Mouse (Mus musculus) MEL (cell line): ENCODE data around the gene Atp13a4. TPM values are rescaled to one million over a fixed set of nuclear protein-coding genes. Genes with fewer than 3 reads are reported as not detected.

ENCODE experiments used
- DNase-seq: peaks from one replicate; pipeline ENCODE4 v3.0.0; 2011; ENCODE audit warnings: low read depth, low spot score
- H3K27ac ChIP-seq: 2 replicates; pipeline ENCODE4 v1.5.1; 2012; ENCODE audit warnings: low read depth, mild to moderate bottlenecking, control low read depth, low read length, moderate library complexity; ENCODE audit not compliant: control insufficient read depth
- H3K27me3 ChIP-seq, 2 experiments: fragments of 150-350 bp in 1 of 2; sonication (generic) in 1 of 2; 2 replicates each; pipeline ENCODE4 v1.6.1; 2012; ENCODE audit warnings: low read length in 2 of 2, mild to moderate bottlenecking in 2 of 2, improper control_type of control experiment in 1 of 2, moderate library complexity in 1 of 2; ENCODE audit not compliant: insufficient read depth in 2 of 2, control insufficient read depth in 1 of 2
- H3K36me3 ChIP-seq, 2 experiments: 2 replicates each; pipeline ENCODE4 v1.6.1; 2012 to 2014; ENCODE audit warnings: low read length in 2 of 2, improper control_type of control experiment in 1 of 2, inconsistent platforms in 1 of 2, mild to moderate bottlenecking in 1 of 2; ENCODE audit not compliant: insufficient read depth in 2 of 2, control insufficient read depth in 1 of 2
- H3K4me1 ChIP-seq, 2 experiments: fragments of 150-350 bp in 1 of 2; sonication (generic) in 1 of 2; 2 replicates each; pipeline ENCODE4 v1.6.1; 2012; ENCODE audit warnings: low read length in 2 of 2, improper control_type of control experiment in 1 of 2, mild to moderate bottlenecking in 1 of 2; ENCODE audit not compliant: insufficient read depth in 2 of 2, control insufficient read depth in 1 of 2
- H3K4me3 ChIP-seq, 2 experiments: fragments of 150-350 bp in 1 of 2; sonication (generic) in 1 of 2; 2 replicates each; pipeline ENCODE4 v1.5.1; 2012; ENCODE audit warnings: low read depth in 2 of 2, low read length in 2 of 2, mild to moderate bottlenecking in 2 of 2, moderate library complexity in 2 of 2, control low read depth in 1 of 2, improper control_type of control experiment in 1 of 2; ENCODE audit not compliant: control insufficient read depth in 1 of 2, insufficient read depth in 1 of 2
- H3K79me2 ChIP-seq: 2 replicates; pipeline ENCODE4 v1.6.1; 2012; ENCODE audit warnings: mild to moderate bottlenecking, low read length, moderate library complexity; ENCODE audit not compliant: control insufficient read depth, poor library complexity, insufficient read depth
- H3K9ac ChIP-seq: 2 replicates; pipeline ENCODE4 v1.6.1; 2012; ENCODE audit warnings: low read depth, mild to moderate bottlenecking, control low read depth, low read length, moderate library complexity; ENCODE audit not compliant: control insufficient read depth, poor library complexity, severe bottlenecking
- H3K9me3 ChIP-seq: fragments of 150-350 bp; sonication (generic); replicated peaks from 2 replicates; pipeline ENCODE4 v1.6.1; 2012; ENCODE audit warnings: mild to moderate bottlenecking, low read length, improper control_type of control experiment, moderate library complexity; ENCODE audit not compliant: insufficient read depth
- BHLHE40 ChIP-seq: IDR thresholded peaks from 2 replicates; pipeline ENCODE4 v1.6.1; 2012; ENCODE audit warnings: low read depth, mild to moderate bottlenecking, inconsistent platforms, low read length, improper control_type of control experiment, borderline replicate concordance
- CHD2 ChIP-seq: IDR thresholded peaks from 2 replicates; pipeline ENCODE4 v1.6.1; 2011; ENCODE audit warnings: low read length, improper control_type of control experiment
- CTCF ChIP-seq, 3 experiments: IDR thresholded peaks in 2 of 3; conservative IDR thresholded peaks in 1 of 3; 2 replicates each; pipeline ENCODE4 v1.5.1; 2011 to 2012; ENCODE audit warnings: low read length in 3 of 3, low read depth in 2 of 3, mild to moderate bottlenecking in 2 of 3, improper control_type of control experiment in 1 of 3, inconsistent platforms in 1 of 3, mixed read lengths in 1 of 3, moderate library complexity in 1 of 3; ENCODE audit not compliant: control insufficient read depth in 1 of 3, insufficient read depth in 1 of 3, poor library complexity in 1 of 3, severe bottlenecking in 1 of 3
- E2F4 ChIP-seq: IDR thresholded peaks from 2 replicates; pipeline ENCODE4 v1.6.1; 2011; ENCODE audit warnings: low read depth, low read length, improper control_type of control experiment, borderline replicate concordance
- ELF1 ChIP-seq: IDR thresholded peaks from 2 replicates; pipeline ENCODE4 v1.6.1; 2014; ENCODE audit warnings: low read depth, mild to moderate bottlenecking, inconsistent platforms, low read length, improper control_type of control experiment, moderate library complexity
- ETS1 ChIP-seq: IDR thresholded peaks from 2 replicates; pipeline ENCODE4 v1.6.1; 2012; ENCODE audit warnings: low read depth, mild to moderate bottlenecking, inconsistent platforms, low read length, improper control_type of control experiment, moderate library complexity
- JUND ChIP-seq: IDR thresholded peaks from 2 replicates; pipeline ENCODE4 v1.6.1; 2011; ENCODE audit warnings: low read depth, mild to moderate bottlenecking, improper control_type of control experiment, low read length
- MAX ChIP-seq: IDR thresholded peaks from 2 replicates; pipeline ENCODE4 v1.6.1; 2011; ENCODE audit warnings: low read length, improper control_type of control experiment
- MAZ ChIP-seq: IDR thresholded peaks from 2 replicates; pipeline ENCODE4 v1.6.1; 2012; ENCODE audit warnings: low read depth, mild to moderate bottlenecking, inconsistent platforms, low read length, improper control_type of control experiment
- MEF2A ChIP-seq: IDR thresholded peaks from 2 replicates; pipeline ENCODE4 v1.6.1; 2014; ENCODE audit warnings: low read depth, mild to moderate bottlenecking, inconsistent platforms, low read length, improper control_type of control experiment; ENCODE audit not compliant: poor library complexity, insufficient replicate concordance, severe bottlenecking; ENCODE audit errors: extremely low read depth
- MXI1 ChIP-seq: IDR thresholded peaks from 2 replicates; pipeline ENCODE4 v1.6.1; 2011; ENCODE audit warnings: mild to moderate bottlenecking, low read depth, low read length, improper control_type of control experiment
- MYB ChIP-seq: IDR thresholded peaks from 2 replicates; pipeline ENCODE4 v1.6.1; 2011; ENCODE audit warnings: mild to moderate bottlenecking, low read depth, low read length, improper control_type of control experiment
- NELFE ChIP-seq: IDR thresholded peaks from 2 replicates; pipeline ENCODE4 v1.6.1; 2011; ENCODE audit warnings: low read depth, low read length, improper control_type of control experiment
- NRF1 ChIP-seq: IDR thresholded peaks from 2 replicates; pipeline ENCODE4 v1.6.1; 2014; ENCODE audit warnings: low read depth, mild to moderate bottlenecking, inconsistent platforms, low read length, improper control_type of control experiment, moderate library complexity; ENCODE audit not compliant: poor library complexity, insufficient read depth, severe bottlenecking
- RAD21 ChIP-seq: IDR thresholded peaks from 2 replicates; pipeline ENCODE4 v1.6.1; 2011; ENCODE audit warnings: mild to moderate bottlenecking, low read depth, low read length, improper control_type of control experiment
- RCOR1 ChIP-seq: IDR thresholded peaks from 2 replicates; pipeline ENCODE4 v1.6.1; 2012; ENCODE audit warnings: low read depth, mild to moderate bottlenecking, inconsistent platforms, low read length, improper control_type of control experiment
- SMC3 ChIP-seq: IDR thresholded peaks from 2 replicates; pipeline ENCODE4 v1.6.1; 2011; ENCODE audit warnings: low read depth, low read length, improper control_type of control experiment
- TAL1 ChIP-seq: IDR thresholded peaks from 2 replicates; pipeline ENCODE4 v1.6.1; 2012; ENCODE audit warnings: mild to moderate bottlenecking, inconsistent platforms, low read length, moderate library complexity, mixed read lengths
- TBP ChIP-seq: IDR thresholded peaks from 2 replicates; pipeline ENCODE4 v1.8.0; 2011; ENCODE audit warnings: low read depth, low read length, improper control_type of control experiment
- TCF12 ChIP-seq: IDR thresholded peaks from 2 replicates; pipeline ENCODE4 v1.6.1; 2014; ENCODE audit warnings: low read depth, mild to moderate bottlenecking, inconsistent platforms, low read length, improper control_type of control experiment, moderate library complexity
- ZKSCAN1 ChIP-seq: IDR thresholded peaks from 2 replicates; pipeline ENCODE4 v1.6.1; 2012; ENCODE audit warnings: low read depth, mild to moderate bottlenecking, inconsistent platforms, low read length, improper control_type of control experiment, moderate library complexity
- ZMIZ1 ChIP-seq: IDR thresholded peaks from 2 replicates; pipeline ENCODE4 v1.6.1; 2012; ENCODE audit warnings: low read depth, mild to moderate bottlenecking, inconsistent platforms, low read length, improper control_type of control experiment, moderate library complexity
- polyA plus RNA-seq, 2 experiments: library from polyadenylated mRNA; stranded (reverse) in 1 of 2; unstranded in 1 of 2; fragments of >175 nt in 1 of 2; fragments of >200 nt in 1 of 2; gene quantifications; 2 replicates each; pipeline versions ENCODE4 v1.2.1 to v1.2.4; 2012; ENCODE audit warnings: low replicate concordance in 2 of 2, low read depth in 1 of 2; ENCODE audit not compliant: insufficient read length in 2 of 2, insufficient read depth in 1 of 2, missing spikeins in 1 of 2
- total RNA-seq: library from RNA; depleted of rRNA; stranded (reverse); fragments of 300-350 nt; gene quantifications from 2 replicates; pipeline ENCODE4 v1.2.3, GENCODE M21; 2012

Atp13a4 gene
- total and polyA plus RNA-seq, 3 experiments = not detected

DNA sequence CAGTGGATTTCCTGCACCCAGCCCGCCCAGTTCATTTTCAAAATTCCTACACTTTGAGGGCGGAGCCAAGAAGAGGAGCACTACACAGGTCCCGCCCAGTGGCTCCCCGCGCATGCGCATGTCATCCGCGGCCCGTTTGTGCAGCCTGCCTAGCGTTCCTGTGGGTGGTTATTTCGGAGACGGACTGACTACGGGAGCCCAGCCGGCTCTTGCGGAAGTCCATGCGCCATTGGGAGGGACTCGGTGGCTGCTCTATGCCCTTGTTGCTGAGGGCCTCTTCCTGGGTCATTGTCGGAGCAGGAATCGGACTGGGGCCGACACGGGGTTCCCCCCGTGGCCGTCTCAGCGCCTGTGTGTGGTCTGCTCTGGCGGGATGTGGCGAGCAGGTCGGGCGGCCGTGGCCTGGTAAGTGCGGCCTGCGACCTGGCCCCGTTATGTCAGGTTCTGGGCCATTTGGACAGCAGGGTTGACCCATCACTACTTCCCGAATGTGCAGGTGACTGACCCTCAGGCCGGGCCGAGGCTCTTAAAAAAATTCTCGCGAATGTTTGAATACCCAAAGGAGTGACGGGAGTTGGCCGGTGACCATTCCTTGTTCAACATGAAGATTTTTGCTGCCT, 34.6 kb upstream of the Atp13a4 start, which contains the start of gene Opa1 (continued):
- TF ChIP-seq MEF2A (no peak), MAX (peak; percentile 39), BHLHE40 (no peak), SMC3 (no peak), RAD21 (no peak), ELF1 (peak; percentile 97), RCOR1 (no peak), E2F4 (no peak), ETS1 (peak; percentile 44; the same call in 1 of the 2 replicates), MAZ (peak; percentile 74), TBP (peak; percentile 71), MYB (no peak), TCF12 (peak; percentile 70)

DNA sequence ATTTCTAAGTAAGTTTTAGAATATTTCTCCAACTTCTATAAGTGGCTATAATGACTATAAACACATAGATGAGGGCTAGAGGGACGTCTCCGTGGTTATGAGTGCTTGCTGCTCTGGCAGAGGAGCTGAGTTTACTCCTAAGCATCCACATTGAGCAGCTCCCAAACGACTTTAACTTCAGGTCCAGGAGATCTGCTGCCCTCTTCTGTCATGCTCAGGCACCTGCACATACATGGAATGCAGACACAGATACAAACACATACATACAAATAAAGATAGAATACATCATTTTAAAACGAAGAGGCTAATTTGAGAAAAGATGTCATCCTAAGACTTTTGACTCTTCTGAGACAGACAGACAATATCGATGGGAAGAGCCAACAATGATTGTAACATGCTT, 31.0 kb upstream of the Atp13a4 start:
- peak; percentile 52 for DNase-seq
- no peaks in the 10 kb centered on the region for H3K9me3 ChIP-seq
- TF ChIP-seq MXI1 (no peak), SMC3 (peak; percentile 65), ZKSCAN1 (no peak), ZMIZ1 (no peak), RAD21 (peak; percentile 39), TAL1 (no peak), JUND (no peak), BHLHE40 (no peak), NRF1 (no peak), CHD2 (no peak), NELFE (no peak), CTCF (IDR thresholded peaks at IDR 0.05 in 2 of 3, conservative IDR thresholded peaks at IDR 0.05 in 1 of 3; ENCODE audit: control insufficient read depth in 1 of 3, insufficient read depth in 1 of 3, low read depth in 2 of 3, low read length in 3 of 3, poor library complexity in 1 of 3, severe bottlenecking in 1 of 3) (peak; percentile 19 to 58 (median 47); a peak in 5 of 6 replicates), ELF1 (no peak)
- no peak overlapping the region for H3K9ac ChIP-seq
- H3K4me3 ChIP-seq = no peak overlapping the region
- H3K27me3 ChIP-seq = peaks cover 4 to 5% of the 10 kb centered on the region in 2 experiments
- H3K79me2 ChIP-seq = peaks cover 12% of the 10 kb centered on the region
- no peak overlapping the region for H3K27ac ChIP-seq
- peaks cover 1 to 3% of the 10 kb centered on the region in 2 experiments; a peak in 2 of 4 replicates for H3K4me1 ChIP-seq
- H3K36me3 ChIP-seq = peaks cover 0 to 5% of the 10 kb centered on the region in 2 experiments; a peak in 2 of 4 replicates
